Mouse (Mus musculus): ENCODE data around the gene Cdca3. TPM values are rescaled to one million over a fixed set of nuclear protein-coding genes. Genes with fewer than 3 reads are reported as not detected.

Gene Cdca3
- total and polyA plus RNA-seq, 2 experiments from 2014 or later, result 20.7 to 30.5 TPM

- Histone ChIP-seq H3K36me3 (ENCODE audit: insufficient read depth) (0 out of 2 replicates have a peak, but pooled peaks cover 5% of the 10 kb centered on the region), H3K9ac (no peak overlapping the region), H3K4me1 (ENCODE audit: insufficient read depth) (peaks cover 11% of the 10 kb centered on the region), H3K9me3 (ENCODE audit: low read length) (no peaks in the 10 kb centered on the region), H3K27ac (ENCODE audit: low read depth, low read length) (0 out of 2 replicates have a peak overlapping the region, but pooled peaks have one; percentile 40), H3K4me3 (ENCODE audit: low read depth, low read length) (no peak overlapping the region), H3K27me3 (ENCODE audit: insufficient read depth, low read length) (no peaks in the 10 kb centered on the region), H3K4me2 (ENCODE audit: low read depth) (no peak overlapping the region)
- TF ChIP-seq CTCF (IDR thresholded peaks at IDR 0.05; ENCODE audit: low read depth), result no peak
- WGBS, result 59% methylated on average over 18 of the region's 18 CpGs
- no peak for DNase-seq
- no peak for ATAC-seq
Observed at GRCm38 (mm10) chr6:124865766-124866362, 36.5 kb downstream of the Cdca3 start.

GRCm38 (mm10) chr6:124866560-124866959 lies 37.2 kb downstream of the Cdca3 start:
- TF ChIP-seq CTCF (IDR thresholded peaks at IDR 0.05; ENCODE audit: low read depth), result no peak
- no peaks in the 10 kb centered on the region for H3K27me3 ChIP-seq (ENCODE audit: insufficient read depth, low read length)
- H3K4me2 ChIP-seq (ENCODE audit: low read depth), result no peak overlapping the region
- no peak for DNase-seq
- no peak overlapping the region for H3K27ac ChIP-seq (ENCODE audit: low read depth, low read length)
- ATAC-seq, result no peak
- no peaks in the 10 kb centered on the region for H3K36me3 ChIP-seq (ENCODE audit: insufficient read depth)
- 63% methylated on average over 6 of the region's 7 CpGs for WGBS
- no peak overlapping the region for H3K9ac ChIP-seq
- no peak overlapping the region for H3K4me3 ChIP-seq (ENCODE audit: low read depth, low read length)
- H3K9me3 ChIP-seq (ENCODE audit: low read length), result no peaks in the 10 kb centered on the region
- H3K4me1 ChIP-seq (ENCODE audit: insufficient read depth), result peaks cover 11% of the 10 kb centered on the region

GRCm38 (mm10) chr6:124874348-124874747 lies 45.0 kb downstream of the Cdca3 start:
- DNase-seq (no peak), ATAC-seq (no peak)
- no peaks in the 10 kb centered on the region for H3K4me1 ChIP-seq (ENCODE audit: insufficient read depth)
- WGBS, result 61% methylated on average over 2 of the region's 3 CpGs
- H3K36me3 ChIP-seq (ENCODE audit: insufficient read depth), result no peaks in the 10 kb centered on the region
- no peak overlapping the region for H3K4me2 ChIP-seq (ENCODE audit: low read depth)
- H3K27me3 ChIP-seq (ENCODE audit: insufficient read depth, low read length), result no peaks in the 10 kb centered on the region
- H3K9me3 ChIP-seq (ENCODE audit: low read length), result no peaks in the 10 kb centered on the region
- H3K27ac ChIP-seq (ENCODE audit: low read depth, low read length), result no peak overlapping the region
- H3K4me3 ChIP-seq (ENCODE audit: low read depth, low read length), result no peak overlapping the region
- TF ChIP-seq CTCF (IDR thresholded peaks at IDR 0.05; ENCODE audit: low read depth), result no peak
- no peak overlapping the region for H3K9ac ChIP-seq

GRCm38 (mm10) chr6:124879390-124879789 lies 50.0 kb downstream of the Cdca3 start:
- TF ChIP-seq CTCF (IDR thresholded peaks at IDR 0.05; ENCODE audit: low read depth), result no peak
- Histone ChIP-seq H3K4me1 (ENCODE audit: insufficient read depth) (no peaks in the 10 kb centered on the region), H3K27ac (ENCODE audit: low read depth, low read length) (no peak overlapping the region), H3K4me2 (ENCODE audit: low read depth) (no peak overlapping the region), H3K9ac (no peak overlapping the region), H3K36me3 (ENCODE audit: insufficient read depth) (no peaks in the 10 kb centered on the region), H3K27me3 (ENCODE audit: insufficient read depth, low read length) (no peaks in the 10 kb centered on the region), H3K4me3 (ENCODE audit: low read depth, low read length) (no peak overlapping the region), H3K9me3 (ENCODE audit: low read length) (no peaks in the 10 kb centered on the region)
- ATAC-seq (no peak), DNase-seq (no peak)
- 72% methylated on average over 6 of the region's 6 CpGs for WGBS

- Histone ChIP-seq H3K4me2 (ENCODE audit: low read depth) (no peak overlapping the region), H3K9me3 (ENCODE audit: low read length) (no peaks in the 10 kb centered on the region), H3K27ac (ENCODE audit: low read depth, low read length) (no peak overlapping the region), H3K4me3 (ENCODE audit: low read depth, low read length) (no peak overlapping the region), H3K27me3 (ENCODE audit: insufficient read depth, low read length) (no peaks in the 10 kb centered on the region), H3K4me1 (ENCODE audit: insufficient read depth) (no peaks in the 10 kb centered on the region), H3K9ac (no peak overlapping the region), H3K36me3 (ENCODE audit: insufficient read depth) (no peaks in the 10 kb centered on the region)
- ATAC-seq, result no peak
- no peak for DNase-seq
- TF ChIP-seq CTCF (IDR thresholded peaks at IDR 0.05; ENCODE audit: low read depth), result no peak
- WGBS, result 92% methylated on average over 9 of the region's 9 CpGs
Observed at GRCm38 (mm10) chr6:124881821-124882220, 52.5 kb downstream of the Cdca3 start.

Other genes with a start within 250 kb of the Cdca3 start
- gene C1s2, start 193.5 kb upstream of the Cdca3 start, total RNA-seq (2014; rRNA removed), result 0.15 and 0.19 TPM in 2 replicates
- gene C1s2, start 193.5 kb upstream of the Cdca3 start, polyA plus RNA-seq (2015; fragmentation: Nextera tagmentation; extraction: Ambion mirVana), result 0.17 and 0.18 TPM in 2 replicates
- gene Lpcat3, start 166.5 kb upstream of the Cdca3 start, total RNA-seq (2014; rRNA removed), result 27.6 and 35.6 TPM in 2 replicates
- gene Lpcat3, start 166.5 kb upstream of the Cdca3 start, polyA plus RNA-seq (2015; fragmentation: Nextera tagmentation; extraction: Ambion mirVana), result 34.3 and 41.3 TPM in 2 replicates
- gene Emg1, start 117.4 kb upstream of the Cdca3 start, total RNA-seq (2014; rRNA removed), result 105 TPM in 2 replicates
- 96.2 and 116 TPM in 2 replicates for gene Emg1, start 117.4 kb upstream of the Cdca3 start, polyA plus RNA-seq (2015; fragmentation: Nextera tagmentation; extraction: Ambion mirVana)
- 200 and 215 TPM in 2 replicates for gene Phb2, start 117.2 kb upstream of the Cdca3 start, total RNA-seq (2014; rRNA removed)
- gene Phb2, start 117.2 kb upstream of the Cdca3 start, polyA plus RNA-seq (2015; fragmentation: Nextera tagmentation; extraction: Ambion mirVana), result 271 TPM in 2 replicates
- 2.2 and 2.9 TPM in 2 replicates for gene Ptpn6, start 90.8 kb upstream of the Cdca3 start, total RNA-seq (2014; rRNA removed)
- 3.6 and 3.8 TPM in 2 replicates for gene Ptpn6, start 90.8 kb upstream of the Cdca3 start, polyA plus RNA-seq (2015; fragmentation: Nextera tagmentation; extraction: Ambion mirVana)
- gene Grcc10, start 88.2 kb upstream of the Cdca3 start, total RNA-seq (2014; rRNA removed), result 257 and 314 TPM in 2 replicates
- gene Grcc10, start 88.2 kb upstream of the Cdca3 start, polyA plus RNA-seq (2015; fragmentation: Nextera tagmentation; extraction: Ambion mirVana), result 699 and 862 TPM in 2 replicates
- gene Gm45234, start 73.5 kb upstream of the Cdca3 start, total RNA-seq (2014; rRNA removed), result not detected in 2 replicates
- gene Gm45234, start 73.5 kb upstream of the Cdca3 start, polyA plus RNA-seq (2015; fragmentation: Nextera tagmentation; extraction: Ambion mirVana), result 0.11 TPM in 1 of 2 replicates, not detected in the other
- 15.0 and 16.7 TPM in 2 replicates for gene Atn1, start 73.0 kb upstream of the Cdca3 start, total RNA-seq (2014; rRNA removed)
- 19.3 and 24.2 TPM in 2 replicates for gene Atn1, start 73.0 kb upstream of the Cdca3 start, polyA plus RNA-seq (2015; fragmentation: Nextera tagmentation; extraction: Ambion mirVana)
- gene Eno2, start 59.9 kb upstream of the Cdca3 start, total RNA-seq (2014; rRNA removed), result 130 and 148 TPM in 2 replicates
- gene Eno2, start 59.9 kb upstream of the Cdca3 start, polyA plus RNA-seq (2015; fragmentation: Nextera tagmentation; extraction: Ambion mirVana), result 88.5 and 113 TPM in 2 replicates
- gene Lrrc23, start 49.8 kb upstream of the Cdca3 start, total RNA-seq (2014; rRNA removed), result 13.7 and 13.8 TPM in 2 replicates
- gene Lrrc23, start 49.8 kb upstream of the Cdca3 start, polyA plus RNA-seq (2015; fragmentation: Nextera tagmentation; extraction: Ambion mirVana), result 9.6 and 14.7 TPM in 2 replicates
- gene Spsb2, start 20.9 kb upstream of the Cdca3 start, total RNA-seq (2014; rRNA removed), result 4.3 and 6.0 TPM in 2 replicates
- gene Spsb2, start 20.9 kb upstream of the Cdca3 start, polyA plus RNA-seq (2015; fragmentation: Nextera tagmentation; extraction: Ambion mirVana), result 6.8 and 7.0 TPM in 2 replicates
- 332 and 338 TPM in 2 replicates for gene Tpi1, start 15.3 kb upstream of the Cdca3 start, total RNA-seq (2014; rRNA removed)
- 354 and 367 TPM in 2 replicates for gene Tpi1, start 15.3 kb upstream of the Cdca3 start, polyA plus RNA-seq (2015; fragmentation: Nextera tagmentation; extraction: Ambion mirVana)
- gene Usp5, start 63 bp upstream of the Cdca3 start, total RNA-seq (2014; rRNA removed), result 215 and 224 TPM in 2 replicates
- 173 and 191 TPM in 2 replicates for gene Usp5, start 63 bp upstream of the Cdca3 start, polyA plus RNA-seq (2015; fragmentation: Nextera tagmentation; extraction: Ambion mirVana)
- 0.90 and 1.8 TPM in 2 replicates for gene Gnb3, start 10.7 kb downstream of the Cdca3 start, total RNA-seq (2014; rRNA removed)
- gene Gnb3, start 10.7 kb downstream of the Cdca3 start, polyA plus RNA-seq (2015; fragmentation: Nextera tagmentation; extraction: Ambion mirVana), result 0.61 and 1.2 TPM in 2 replicates
- 78.8 and 85.7 TPM in 2 replicates for gene P3h3, start 28.2 kb downstream of the Cdca3 start, total RNA-seq (2014; rRNA removed)
- gene P3h3, start 28.2 kb downstream of the Cdca3 start, polyA plus RNA-seq (2015; fragmentation: Nextera tagmentation; extraction: Ambion mirVana), result 6.2 and 9.1 TPM in 2 replicates
- 154 and 160 TPM in 2 replicates for gene Gpr162, start 34.4 kb downstream of the Cdca3 start, total RNA-seq (2014; rRNA removed)
- gene Gpr162, start 34.4 kb downstream of the Cdca3 start, polyA plus RNA-seq (2015; fragmentation: Nextera tagmentation; extraction: Ambion mirVana), result 30.3 and 38.1 TPM in 2 replicates
- 0.57 and 0.69 TPM in 2 replicates for gene Cd4, start 58.7 kb downstream of the Cdca3 start, total RNA-seq (2014; rRNA removed)
- gene Cd4, start 58.7 kb downstream of the Cdca3 start, polyA plus RNA-seq (2015; fragmentation: Nextera tagmentation; extraction: Ambion mirVana), result 0.25 and 0.72 TPM in 2 replicates
- 1.9 and 2.4 TPM in 2 replicates for gene Lag3, start 82.2 kb downstream of the Cdca3 start, total RNA-seq (2014; rRNA removed)
- gene Lag3, start 82.2 kb downstream of the Cdca3 start, polyA plus RNA-seq (2015; fragmentation: Nextera tagmentation; extraction: Ambion mirVana), result 2.6 and 3.9 TPM in 2 replicates
- gene Ptms, start 90.6 kb downstream of the Cdca3 start, total RNA-seq (2014; rRNA removed), result 722 and 784 TPM in 2 replicates
- gene Ptms, start 90.6 kb downstream of the Cdca3 start, polyA plus RNA-seq (2015; fragmentation: Nextera tagmentation; extraction: Ambion mirVana), result 1,090 and 1,099 TPM in 2 replicates
- 432 and 471 TPM in 2 replicates for gene Mlf2, start 101.8 kb downstream of the Cdca3 start, total RNA-seq (2014; rRNA removed)
- 665 and 718 TPM in 2 replicates for gene Mlf2, start 101.8 kb downstream of the Cdca3 start, polyA plus RNA-seq (2015; fragmentation: Nextera tagmentation; extraction: Ambion mirVana)
- 82.4 and 117 TPM in 2 replicates for gene Cops7a, start 136.0 kb downstream of the Cdca3 start, total RNA-seq (2014; rRNA removed)
- gene Cops7a, start 136.0 kb downstream of the Cdca3 start, polyA plus RNA-seq (2015; fragmentation: Nextera tagmentation; extraction: Ambion mirVana), result 87.8 and 93.0 TPM in 2 replicates
- 12.2 and 18.3 TPM in 2 replicates for gene Pianp, start 167.1 kb downstream of the Cdca3 start, total RNA-seq (2014; rRNA removed)
- gene Pianp, start 167.1 kb downstream of the Cdca3 start, polyA plus RNA-seq (2015; fragmentation: Nextera tagmentation; extraction: Ambion mirVana), result 53.8 and 68.9 TPM in 2 replicates
- gene Zfp384, start 179.6 kb downstream of the Cdca3 start, total RNA-seq (2014; rRNA removed), result 24.7 and 34.5 TPM in 2 replicates
- 7.2 and 8.4 TPM in 2 replicates for gene Zfp384, start 179.6 kb downstream of the Cdca3 start, polyA plus RNA-seq (2015; fragmentation: Nextera tagmentation; extraction: Ambion mirVana)
- gene Ing4, start 210.2 kb downstream of the Cdca3 start, total RNA-seq (2014; rRNA removed), result 83.4 and 103 TPM in 2 replicates
- 102 and 111 TPM in 2 replicates for gene Ing4, start 210.2 kb downstream of the Cdca3 start, polyA plus RNA-seq (2015; fragmentation: Nextera tagmentation; extraction: Ambion mirVana)
- 11.3 and 12.2 TPM in 2 replicates for gene Acrbp, start 220.1 kb downstream of the Cdca3 start, total RNA-seq (2014; rRNA removed)
- gene Acrbp, start 220.1 kb downstream of the Cdca3 start, polyA plus RNA-seq (2015; fragmentation: Nextera tagmentation; extraction: Ambion mirVana), result 11.4 and 13.8 TPM in 2 replicates
- 0.38 and 0.71 TPM in 2 replicates for gene Lpar5, start 238.4 kb downstream of the Cdca3 start, total RNA-seq (2014; rRNA removed)
- 0.59 and 0.61 TPM in 2 replicates for gene Lpar5, start 238.4 kb downstream of the Cdca3 start, polyA plus RNA-seq (2015; fragmentation: Nextera tagmentation; extraction: Ambion mirVana)